Mouse (Mus musculus) neural tube, embryonic 11.5 days (tissue): ENCODE measurements around the gene Actn4. TPM values are rescaled to one million over a fixed set of nuclear protein-coding genes. Genes with fewer than 3 reads are reported as not detected.

ENCODE experiments used
- ATAC-seq: fragments of 200-750 bp; cut with Nextera tagmentation; 2 replicates; pipeline ENCODE4 v1.8.0; 2017; ENCODE audit warnings: moderate number of reproducible peaks, mild to moderate bottlenecking, moderate TSS enrichment, moderate library complexity; ENCODE audit not compliant: insufficient read depth, low FRiP score, low TSS enrichment
- DNase-seq: peaks from one replicate; pipeline ENCODE4 v3.0.0-alpha.2; 2015; ENCODE audit warnings: low spot score
- H3K27ac ChIP-seq: fragments of 300-500 bp; sonication (generic); 2 replicates; pipeline ENCODE4 v1.5.1; 2014; ENCODE audit warnings: low read depth, mild to moderate bottlenecking, low read length
- H3K27me3 ChIP-seq: fragments of 300-500 bp; sonication (generic); 2 replicates; pipeline ENCODE4 v1.6.1; 2014; ENCODE audit warnings: mild to moderate bottlenecking, low read length, mixed read lengths; ENCODE audit not compliant: control insufficient read depth, insufficient read depth
- H3K36me3 ChIP-seq: fragments of 300-500 bp; sonication (generic); 2 replicates; pipeline ENCODE4 v1.6.1; 2014; ENCODE audit warnings: mild to moderate bottlenecking, low read length, moderate library complexity, mixed read lengths; ENCODE audit not compliant: control insufficient read depth, insufficient read depth
- H3K4me1 ChIP-seq: fragments of 300-500 bp; sonication (generic); 2 replicates; pipeline ENCODE4 v1.6.1; 2014; ENCODE audit warnings: low read length, mixed read lengths; ENCODE audit not compliant: control insufficient read depth, insufficient read depth
- H3K4me2 ChIP-seq: fragments of 300-500 bp; sonication (generic); 2 replicates; pipeline ENCODE4 v1.6.1; 2014; ENCODE audit warnings: low read depth, mild to moderate bottlenecking, moderate library complexity
- H3K4me3 ChIP-seq: fragments of 300-500 bp; sonication (generic); 2 replicates; pipeline ENCODE4 v1.5.1; 2014; ENCODE audit warnings: low read depth, low read length
- H3K9ac ChIP-seq: fragments of 300-500 bp; sonication (generic); 2 replicates; pipeline ENCODE4 v1.6.1; 2014; ENCODE audit warnings: mild to moderate bottlenecking, low read length
- H3K9me3 ChIP-seq: fragments of 300-500 bp; sonication (generic); 2 replicates; pipeline ENCODE4 v1.6.1; 2016; ENCODE audit warnings: low read length; ENCODE audit not compliant: control insufficient read depth
- WGBS: fragments of 180-500 bp; shearing (Covaris S2); extraction: QIAGEN DNeasy Blood & Tissue Kit; methylation state at CpG from one replicate; pipeline ENCODE4 v1.1.7; 2014; 5-methylcytosine and 5-hydroxymethylcytosine counted together
- polyA plus RNA-seq: library from polyadenylated mRNA; unstranded; fragments of >200 nt; fragmentation: Nextera tagmentation; extraction: Ambion mirVana; gene quantifications from 2 replicates; pipeline ENCODE4 v1.2.1, GENCODE M21; 2014

Gene Actn4
- polyA plus RNA-seq, 1 experiment from 2014 or later, result 201 TPM

- Histone ChIP-seq H3K27ac (no peak overlapping the region), H3K4me3 (no peak overlapping the region), H3K9ac (no peak overlapping the region), H3K27me3 (no peaks in the 10 kb centered on the region), H3K4me2 (no peak overlapping the region), H3K36me3 (no peaks in the 10 kb centered on the region), H3K9me3 (no peaks in the 10 kb centered on the region), H3K4me1 (peaks cover 47% of the 10 kb centered on the region)
- DNase-seq, result no peak
- WGBS, result 80% methylated on average over 6 of the region's 6 CpGs
- ATAC-seq, result no peak
Observed at GRCm38 (mm10) chr7:28957286-28957685, 4.9 kb downstream of the Actn4 start.

- H3K9me3 ChIP-seq, result no peaks in the 10 kb centered on the region
- H3K9ac ChIP-seq, result no peak overlapping the region
- no peak overlapping the region for H3K4me2 ChIP-seq
- H3K27me3 ChIP-seq, result no peaks in the 10 kb centered on the region
- ATAC-seq (no peak), DNase-seq (no peak)
- WGBS, result 97% methylated on average over 1 of the region's 1 CpGs
- H3K4me3 ChIP-seq, result no peak overlapping the region
- H3K27ac ChIP-seq, result no peak overlapping the region
- H3K36me3 ChIP-seq, result no peaks in the 10 kb centered on the region
- peaks cover 48% of the 10 kb centered on the region for H3K4me1 ChIP-seq
Observed at GRCm38 (mm10) chr7:28956270-28956669, 5.9 kb downstream of the Actn4 start.

- Histone ChIP-seq H3K9me3 (no peaks in the 10 kb centered on the region), H3K27ac (no peak overlapping the region), H3K27me3 (no peaks in the 10 kb centered on the region), H3K4me1 (peaks cover 40% of the 10 kb centered on the region), H3K4me3 (no peak overlapping the region), H3K4me2 (no peak overlapping the region), H3K36me3 (no peaks in the 10 kb centered on the region), H3K9ac (no peak overlapping the region)
- DNase-seq (no peak), ATAC-seq (no peak)
- 72% methylated on average over 5 of the region's 5 CpGs for WGBS
Observed at GRCm38 (mm10) chr7:28955295-28955897, 6.7 kb downstream of the Actn4 start.

- Histone ChIP-seq H3K4me1 (peaks cover 33% of the 10 kb centered on the region), H3K9ac (no peak overlapping the region), H3K9me3 (no peaks in the 10 kb centered on the region), H3K27me3 (no peaks in the 10 kb centered on the region), H3K4me3 (no peak overlapping the region), H3K36me3 (no peaks in the 10 kb centered on the region), H3K27ac (no peak overlapping the region), H3K4me2 (no peak overlapping the region)
- ATAC-seq (no peak), DNase-seq (no peak)
- 76% methylated on average over 4 of the region's 4 CpGs for WGBS
Observed at GRCm38 (mm10) chr7:28954773-28955172, 7.4 kb downstream of the Actn4 start.

- ATAC-seq (peak; percentile 58; the same call in 1 of the 2 replicates), DNase-seq (peak; percentile 40)
- H3K4me2 ChIP-seq, result peak overlapping the region; percentile 9; the same call in 1 of the 2 replicates
- H3K36me3 ChIP-seq, result no peaks in the 10 kb centered on the region
- H3K27ac ChIP-seq, result peak overlapping the region; percentile 44; the same call in 1 of the 2 replicates
- H3K4me1 ChIP-seq, result peaks cover 26% of the 10 kb centered on the region
- H3K9ac ChIP-seq, result no peak overlapping the region
- WGBS, result 7% methylated on average over 2 of the region's 2 CpGs
- no peak overlapping the region for H3K4me3 ChIP-seq
- no peaks in the 10 kb centered on the region for H3K27me3 ChIP-seq
- no peaks in the 10 kb centered on the region for H3K9me3 ChIP-seq
Observed at GRCm38 (mm10) chr7:28953476-28954376, 8.4 kb downstream of the Actn4 start.

GRCm38 (mm10) chr7:28952786-28953185, 9.4 kb downstream of the Actn4 start:
- Histone ChIP-seq H3K9me3 (no peaks in the 10 kb centered on the region), H3K36me3 (no peaks in the 10 kb centered on the region), H3K27me3 (no peaks in the 10 kb centered on the region), H3K4me3 (no peak overlapping the region), H3K27ac (no peak overlapping the region), H3K4me1 (peaks cover 23% of the 10 kb centered on the region), H3K9ac (no peak overlapping the region), H3K4me2 (no peak overlapping the region)
- no peak for ATAC-seq
- DNase-seq, result no peak
- 52% methylated on average over 3 of the region's 3 CpGs for whole genome bisulfite sequencing

GRCm38 (mm10) chr7:28951764-28952163, 10.4 kb downstream of the Actn4 start:
- H3K4me1 ChIP-seq, result peaks cover 18% of the 10 kb centered on the region
- H3K36me3 ChIP-seq, result no peaks in the 10 kb centered on the region
- no peak overlapping the region for H3K9ac ChIP-seq
- ATAC-seq (no peak), DNase-seq (no peak)
- WGBS, result 95% methylated on average over 2 of the region's 2 CpGs
- no peak overlapping the region for H3K27ac ChIP-seq
- H3K9me3 ChIP-seq, result no peaks in the 10 kb centered on the region
- H3K4me2 ChIP-seq, result no peak overlapping the region
- H3K27me3 ChIP-seq, result no peaks in the 10 kb centered on the region
- H3K4me3 ChIP-seq, result no peak overlapping the region

GRCm38 (mm10) chr7:28950346-28951037, 11.6 kb downstream of the Actn4 start:
- DNase-seq (no peak), ATAC-seq (no peak)
- Histone ChIP-seq H3K27ac (no peak overlapping the region), H3K9me3 (no peaks in the 10 kb centered on the region), H3K9ac (no peak overlapping the region), H3K27me3 (no peaks in the 10 kb centered on the region), H3K4me3 (no peak overlapping the region), H3K36me3 (no peaks in the 10 kb centered on the region), H3K4me2 (no peak overlapping the region), H3K4me1 (peaks cover 24% of the 10 kb centered on the region)
- 89% methylated on average over 10 of the region's 10 CpGs for WGBS
